Mouse (Mus musculus) testis, postnatal 10 days (tissue): ENCODE results near the gene Erv3.
A peak's percentile ranks its signal among the peaks of the same experiment; 100 is the strongest.

Experiments
- DNase-seq: peaks from one replicate; pipeline ENCODE4 v3.0.0; 2021; ENCODE audit warnings: low spot score

Gene Erv3

GRCm38 (mm10) chr2:131823931-131824330 lies 35.6 kb downstream of the Erv3 start:
- DNase-seq = no peak

GRCm38 (mm10) chr2:131822492-131822891 lies 37.1 kb downstream of the Erv3 start:
- DNase-seq = no peak

GRCm38 (mm10) chr2:131821708-131821990 lies 37.9 kb downstream of the Erv3 start:
- no peak for DNase-seq

- peak; percentile 93 for DNase-seq
Measured at GRCm38 (mm10) chr2:131820932-131821707, 38.4 kb downstream of the Erv3 start.

GRCm38 (mm10) chr2:131820088-131820675 lies 39.4 kb downstream of the Erv3 start:
- DNase-seq = peak; percentile 89

GRCm38 (mm10) chr2:131814327-131814726 lies 45.2 kb downstream of the Erv3 start:
- DNase-seq = no peak

- DNase-seq = no peak
Measured at GRCm38 (mm10) chr2:131813437-131813836, 46.1 kb downstream of the Erv3 start.

GRCm38 (mm10) chr2:131812480-131813137 lies 46.9 kb downstream of the Erv3 start:
- peak; percentile 86 for DNase-seq

- no peak for DNase-seq
Measured at GRCm38 (mm10) chr2:131811607-131812006, 47.9 kb downstream of the Erv3 start.

GRCm38 (mm10) chr2:131808856-131809255 lies 50.7 kb downstream of the Erv3 start:
- no peak for DNase-seq

- DNase-seq = no peak
Measured at GRCm38 (mm10) chr2:131807660-131808059, 51.9 kb downstream of the Erv3 start.

GRCm38 (mm10) chr2:131806863-131807262 lies 52.7 kb downstream of the Erv3 start:
- DNase-seq = no peak

GRCm38 (mm10) chr2:131805306-131805705 lies 54.2 kb downstream of the Erv3 start:
- no peak for DNase-seq

GRCm38 (mm10) chr2:131803801-131804200 lies 55.7 kb downstream of the Erv3 start:
- DNase-seq = no peak
